Comparison of ENCODE assay signal across 8 mouse cellular contexts in the genomic region with DNA sequence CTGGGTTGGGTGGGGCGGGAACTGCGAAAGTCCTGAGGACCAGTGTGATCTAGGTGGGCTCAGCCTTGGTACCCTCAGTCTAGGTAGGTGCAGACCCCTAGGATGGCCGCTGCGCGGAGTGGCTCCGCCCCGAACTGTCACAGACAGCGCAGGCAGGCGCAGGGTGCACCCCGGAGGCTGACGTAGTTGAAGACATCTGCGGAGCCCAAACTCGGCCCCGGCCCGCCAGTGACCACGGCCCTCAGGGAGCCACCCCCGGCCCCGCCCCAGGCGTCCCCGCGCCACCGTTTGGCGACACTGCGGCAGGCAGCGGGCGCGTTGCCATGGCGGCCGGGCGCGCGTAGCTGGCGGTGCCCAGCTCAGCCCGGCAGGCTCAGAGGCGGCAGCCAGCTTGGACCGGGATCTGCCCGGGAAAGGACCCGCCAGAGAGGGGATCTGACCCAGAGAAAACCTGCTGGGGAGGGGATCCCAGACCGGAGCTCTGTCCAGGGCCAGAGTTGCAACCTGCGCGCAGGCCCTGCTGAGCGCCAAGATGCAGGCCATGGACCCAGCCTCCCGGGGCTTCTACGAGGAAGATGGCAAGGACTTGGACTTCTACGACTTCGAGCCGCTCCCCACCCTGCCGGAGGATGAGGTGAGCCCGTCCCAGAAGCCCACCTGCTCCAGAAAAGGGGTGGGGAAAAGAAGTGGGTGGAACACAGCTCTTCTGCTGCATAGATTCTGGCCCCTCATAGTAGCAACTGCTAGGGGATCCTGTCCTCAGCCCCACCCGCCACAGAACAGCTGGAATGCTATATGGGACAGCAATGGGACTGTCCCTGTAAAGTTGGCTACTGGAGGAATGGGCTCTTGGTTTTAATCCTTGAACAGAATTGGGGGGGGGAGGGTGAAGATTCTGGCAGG. TPM values are rescaled to one million over a fixed set of nuclear protein-coding genes. Genes with fewer than 3 reads are reported as not detected.
A peak's percentile ranks its signal among the peaks of the same experiment; 100 is the strongest.
DNase-seq lines count a peak whose midpoint lies in the region; ATAC-seq lines count a peak whose summit lies in the region.

Gene Kndc1, plus strand, starts transcription at position 42 of the 903 bp plus-strand sequence.

- H3K9ac ChIP-seq in forebrain, embryonic 14.5 days (ENCODE audit: low read length), result peak within 1 kb of the TSS; percentile 68
- H3K9ac ChIP-seq in hindbrain, embryonic 16.5 days (ENCODE audit: low read depth, low read length), result peak within 1 kb of the TSS; percentile 88
- peak within 1 kb of the TSS; percentile 47; the same call in 1 of the 2 replicates for H3K9ac ChIP-seq in limb, embryonic 12.5 days (replicated peaks)

- peak within 1 kb of the TSS; percentile 15; the same call in 1 of the 2 replicates for H3K4me3 ChIP-seq in brown adipose tissue, adult 24 weeks (ENCODE audit: insufficient read depth, low read depth, low read length)
- H3K4me3 ChIP-seq in forebrain, embryonic 14.5 days (ENCODE audit: low read depth, low read length), result peak within 1 kb of the TSS; percentile 48
- peak within 1 kb of the TSS; percentile 55 for H3K4me3 ChIP-seq in hindbrain, embryonic 16.5 days (ENCODE audit: low read length)
- H3K4me3 ChIP-seq in limb, embryonic 12.5 days (replicated peaks), result peak within 1 kb of the TSS; percentile 50

- H3K4me2 ChIP-seq in forebrain, embryonic 14.5 days (ENCODE audit: low read length), result peak within 1 kb of the TSS; percentile 88
- peak within 1 kb of the TSS; percentile 68 for H3K4me2 ChIP-seq in hindbrain, embryonic 16.5 days (ENCODE audit: low read length)
- peak within 1 kb of the TSS; percentile 92 for H3K4me2 ChIP-seq in limb, embryonic 12.5 days

- H3K27me3 ChIP-seq in forebrain, embryonic 14.5 days (replicated peaks; ENCODE audit: control insufficient read depth, insufficient read depth, low read length), result peaks cover 13% of the 10 kb centered on the region
- H3K27me3 ChIP-seq in hindbrain, embryonic 16.5 days (replicated peaks; ENCODE audit: control insufficient read depth, insufficient read depth, low read length), result peaks cover 10% of the 10 kb centered on the region
- peaks cover 82% of the 10 kb centered on the region for H3K27me3 ChIP-seq in limb, embryonic 12.5 days

- no peaks in the 10 kb centered on the region for H3K36me3 ChIP-seq in forebrain, embryonic 14.5 days (ENCODE audit: control insufficient read depth, insufficient read depth, low read length)
- no peaks in the 10 kb centered on the region for H3K36me3 ChIP-seq in hindbrain, embryonic 16.5 days (ENCODE audit: control insufficient read depth, insufficient read depth, low read length)
- no peaks in the 10 kb centered on the region for H3K36me3 ChIP-seq in limb, embryonic 12.5 days

- H3K9me3 ChIP-seq in forebrain, embryonic 14.5 days (replicated peaks; ENCODE audit: control insufficient read depth, low read length), result no peaks in the 10 kb centered on the region
- no peaks in the 10 kb centered on the region for H3K9me3 ChIP-seq in hindbrain, embryonic 16.5 days (ENCODE audit: control insufficient read depth, low read length)
- no peaks in the 10 kb centered on the region for H3K9me3 ChIP-seq in limb, embryonic 12.5 days

- WGBS in forebrain, embryonic 14.5 days, result 2% methylated on average over 45 of the region's 50 CpGs
- WGBS in hindbrain, embryonic 16.5 days, result under 1% methylated on average over 50 of the region's 50 CpGs
- 2% methylated on average over 50 of the region's 50 CpGs for WGBS in limb, embryonic 12.5 days

- H3K4me1 ChIP-seq in brown adipose tissue, adult 24 weeks (ENCODE audit: control insufficient read depth, insufficient read depth, insufficient read length, low read length), result no peaks in the 10 kb centered on the region
- no peaks in the 10 kb centered on the region for H3K4me1 ChIP-seq in forebrain, embryonic 14.5 days (ENCODE audit: control insufficient read depth, insufficient read depth, low read length)
- peaks cover 18% of the 10 kb centered on the region for H3K4me1 ChIP-seq in hindbrain, embryonic 16.5 days (ENCODE audit: control insufficient read depth, insufficient read depth, low read depth, low read length)
- H3K4me1 ChIP-seq in limb, embryonic 12.5 days (replicated peaks), result 0 out of 2 replicates have a peak, but pooled peaks cover 9% of the 10 kb centered on the region

- peak; percentile 74 for DNase-seq in heart, adult 11 months
- no peak for DNase-seq in heart, adult 9 months (ENCODE audit: low spot score in 2 of 2)
- peak; percentile 65 for DNase-seq in forebrain, embryonic 14.5 days (ENCODE audit: low spot score)
- DNase-seq in retina, embryonic 14.5 days (ENCODE audit: low spot score), result peak; percentile 75
- DNase-seq in urinary bladder, postnatal 25 days (ENCODE audit: low spot score), result no peak

- ATAC-seq in forebrain, embryonic 14.5 days, result peak; percentile 87
- peak; percentile 82 for ATAC-seq in hindbrain, embryonic 16.5 days
- peak; percentile 34; the same call in 1 of the 2 replicates for ATAC-seq in limb, embryonic 12.5 days (ENCODE audit: insufficient number of reproducible peaks, insufficient read depth, low FRiP score, low TSS enrichment, low read depth)

- no peak within 1 kb of the TSS for H3K27ac ChIP-seq in brown adipose tissue, adult 24 weeks (replicated peaks; ENCODE audit: low read depth, low read length)
- H3K27ac ChIP-seq in forebrain, embryonic 14.5 days (ENCODE audit: low read depth, low read length), result no peak within 1 kb of the TSS
- peak within 1 kb of the TSS; percentile 16; the same call in 1 of the 2 replicates for H3K27ac ChIP-seq in hindbrain, embryonic 16.5 days (ENCODE audit: low read depth, low read length)
- H3K27ac ChIP-seq in limb, embryonic 12.5 days, result no peak within 1 kb of the TSS

RNA-seq across cellular contexts. Expression of gene Kndc1, which starts in this region (rescaled TPM):
- 0.32 TPM in 1 of 2 replicates, not detected in the other for polyA plus RNA-seq in brown adipose tissue, adult 24 weeks (2012; ENCODE audit: insufficient read depth, insufficient read length, missing spikeins)
- polyA plus RNA-seq in forebrain, embryonic 14.5 days (2014; fragmentation: Nextera tagmentation; extraction: Ambion mirVana), result 7.0 and 8.7 TPM in 2 replicates
- 16.5 and 19.0 TPM in 2 replicates for polyA plus RNA-seq in hindbrain, embryonic 16.5 days (2015; fragmentation: Nextera tagmentation; extraction: Ambion mirVana)
- polyA plus RNA-seq in limb, embryonic 12.5 days (2016; fragmentation: Nextera tagmentation; extraction: Ambion mirVana), result 0.13 and 0.15 TPM in 2 replicates

Comparison
In these comparisons a context has a peak if more than half of its experiments do, and no peak if none do; other contexts are left out.
1. DNase-seq: peak in heart, adult 11 months (single experiment), forebrain, embryonic 14.5 days (single experiment) and retina, embryonic 14.5 days (single experiment); none in heart, adult 9 months (0 of 2) and urinary bladder, postnatal 25 days (single experiment).
2. Peak in ATAC-seq, H3K4me3 ChIP-seq, H3K9ac ChIP-seq and H3K4me2 ChIP-seq in limb, embryonic 12.5 days; RNA of the gene not detected or under 1 TPM.
3. ATAC-seq: peak in every context shown above with its lines; median percentile 87 in forebrain, embryonic 14.5 days; 82 in hindbrain, embryonic 16.5 days; 34 in limb, embryonic 12.5 days.
4. Peak in every context shown above with its lines, with median percentiles within 50 percentile points of each other: H3K4me3 ChIP-seq, H3K4me2 ChIP-seq and H3K9ac ChIP-seq.